Comparison of ENCODE assay signal across 10 mouse cellular contexts in the genomic region with DNA sequence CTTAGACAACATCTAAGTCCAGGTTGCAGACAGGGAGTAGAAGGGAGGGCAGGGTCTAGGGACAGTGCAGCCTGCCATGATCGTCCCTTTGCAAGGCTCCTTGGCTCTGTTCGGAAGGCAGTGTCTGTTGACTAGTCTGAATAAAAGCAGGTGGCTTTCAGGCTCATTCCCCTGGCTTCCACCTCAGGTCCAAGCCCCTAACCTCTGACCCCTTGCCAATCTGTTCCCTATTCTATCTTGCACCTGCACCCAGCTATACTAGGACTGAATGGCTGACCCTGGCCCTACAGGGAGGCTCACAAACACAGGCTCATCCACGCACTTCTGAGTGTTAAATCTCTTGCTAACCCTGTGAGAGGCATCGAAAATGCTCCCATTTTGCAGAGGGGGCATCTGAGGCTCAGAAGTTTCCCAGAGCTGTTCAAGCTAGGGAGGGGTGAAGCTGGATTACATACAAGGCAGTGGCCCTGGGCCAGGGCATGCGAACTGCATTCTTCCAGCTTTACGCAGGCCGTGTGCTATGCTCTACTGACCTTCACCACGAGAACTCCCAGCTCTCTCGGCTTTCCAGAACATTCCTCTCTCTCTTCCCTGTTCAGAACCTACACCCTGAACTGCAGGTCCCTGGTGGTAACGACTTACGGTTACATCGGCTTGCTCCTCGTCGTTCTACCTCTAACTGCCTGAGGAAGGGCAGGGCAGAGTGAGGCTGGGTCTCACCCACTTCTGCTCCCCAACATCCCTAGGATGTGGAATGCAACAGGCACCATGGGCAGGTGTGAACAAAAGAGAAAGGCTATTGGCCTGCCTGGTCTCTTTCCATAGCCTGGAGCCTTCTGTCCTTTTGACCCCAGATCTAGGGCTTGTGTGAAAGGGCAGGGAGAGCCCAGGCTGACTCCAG. TPM values are rescaled to one million over a fixed set of nuclear protein-coding genes. Genes with fewer than 3 reads are reported as not detected.
DNase-seq lines count a peak whose midpoint lies in the region; ATAC-seq and TF ChIP-seq lines count a peak whose summit lies in the region.
"Had no signal": no experiment of that assay in that cellular context is flagged by ENCODE, and none has a peak within 500 bp of the region (broad histone marks: within the 10 kb centered on the region; RNA-seq: fewer than 3 reads in every experiment).

No protein-coding gene starts in this region.

- no peaks in the 10 kb centered on the region for H3K27me3 ChIP-seq in midbrain, embryonic 13.5 days
- H3K27me3 ChIP-seq in midbrain, postnatal 0 days (ENCODE audit: insufficient read depth, low read length), result no peaks in the 10 kb centered on the region
- H3K27me3 ChIP-seq in intestine, embryonic 14.5 days (replicated peaks; ENCODE audit: control insufficient read depth, insufficient read depth, low read length), result no peaks in the 10 kb centered on the region
- H3K27me3 ChIP-seq in stomach, embryonic 14.5 days (ENCODE audit: control insufficient read depth, insufficient read depth, low read length), result no peaks in the 10 kb centered on the region

- 85% methylated on average over 14 of the region's 14 CpGs for WGBS in midbrain, embryonic 13.5 days
- WGBS in midbrain, postnatal 0 days, result 75% methylated on average over 14 of the region's 14 CpGs
- 75% methylated on average over 14 of the region's 14 CpGs for WGBS in intestine, embryonic 14.5 days
- WGBS in stomach, embryonic 14.5 days, result 75% methylated on average over 14 of the region's 14 CpGs

- no peak overlapping the region for H3K4me2 ChIP-seq in midbrain, embryonic 13.5 days (replicated peaks)
- H3K4me2 ChIP-seq in midbrain, postnatal 0 days (ENCODE audit: low read depth, low read length, poor library complexity, severe bottlenecking), result no peak overlapping the region
- no peak overlapping the region for H3K4me2 ChIP-seq in intestine, embryonic 14.5 days (ENCODE audit: low read length)
- no peak overlapping the region for H3K4me2 ChIP-seq in stomach, embryonic 14.5 days (replicated peaks; ENCODE audit: low read depth, low read length)

- no peak for ATAC-seq in midbrain, embryonic 13.5 days
- ATAC-seq in midbrain, postnatal 0 days (ENCODE audit: low FRiP score), result no peak
- no peak for ATAC-seq in intestine, embryonic 14.5 days (replicated peaks; ENCODE audit: low FRiP score, low TSS enrichment, low read depth)
- no peak for ATAC-seq in stomach, embryonic 14.5 days (ENCODE audit: insufficient number of reproducible peaks, insufficient read depth, low FRiP score, low read depth)
- ATAC-seq: inflammation-experienced regulatory T-cells, adult 6 months had no signal

- H3K9me3 ChIP-seq in midbrain, embryonic 13.5 days, result no peaks in the 10 kb centered on the region
- no peaks in the 10 kb centered on the region for H3K9me3 ChIP-seq in midbrain, postnatal 0 days (ENCODE audit: low read length)
- no peaks in the 10 kb centered on the region for H3K9me3 ChIP-seq in intestine, embryonic 14.5 days (ENCODE audit: control insufficient read depth, low read length)
- no peaks in the 10 kb centered on the region for H3K9me3 ChIP-seq in stomach, embryonic 14.5 days (ENCODE audit: control insufficient read depth, low read depth, low read length)

- H3K4me1 ChIP-seq in midbrain, embryonic 13.5 days (replicated peaks), result peaks cover 81% of the 10 kb centered on the region
- peaks cover 22% of the 10 kb centered on the region for H3K4me1 ChIP-seq in midbrain, postnatal 0 days (ENCODE audit: insufficient read depth, low read length)
- peaks cover 49% of the 10 kb centered on the region for H3K4me1 ChIP-seq in intestine, embryonic 14.5 days (replicated peaks; ENCODE audit: control insufficient read depth, insufficient read depth, low read length)
- peaks cover 42% of the 10 kb centered on the region for H3K4me1 ChIP-seq in stomach, embryonic 14.5 days (ENCODE audit: control insufficient read depth, insufficient read depth, low read length)

- peaks cover 14% of the 10 kb centered on the region for H3K36me3 ChIP-seq in midbrain, embryonic 13.5 days
- 0 out of 2 replicates have a peak, but pooled peaks cover 5% of the 10 kb centered on the region for H3K36me3 ChIP-seq in midbrain, postnatal 0 days (ENCODE audit: insufficient read depth, low read length)
- H3K36me3 ChIP-seq in intestine, embryonic 14.5 days (ENCODE audit: control insufficient read depth, insufficient read depth, low read length), result peaks cover 1% of the 10 kb centered on the region; the same call in 1 of the 2 replicates
- no peaks in the 10 kb centered on the region for H3K36me3 ChIP-seq in stomach, embryonic 14.5 days (ENCODE audit: control insufficient read depth, insufficient read depth, low read length)

- H3K27ac ChIP-seq in midbrain, embryonic 13.5 days, result peak overlapping the region; percentile 12; the same call in 1 of the 2 replicates
- H3K27ac ChIP-seq in midbrain, postnatal 0 days (ENCODE audit: low read depth, low read length), result no peak overlapping the region
- H3K27ac ChIP-seq in intestine, embryonic 14.5 days (ENCODE audit: low read depth), result peak overlapping the region; percentile 51; the same call in 1 of the 2 replicates
- 0 out of 2 replicates have a peak overlapping the region, but pooled peaks have one; percentile 27 for H3K27ac ChIP-seq in stomach, embryonic 14.5 days (ENCODE audit: low read length)

- no peak for TF ChIP-seq CTCF in midbrain, postnatal 0 days (IDR thresholded peaks at IDR 0.05)

- peak overlapping the region; percentile 23; the same call in 1 of the 2 replicates for H3K9ac ChIP-seq in midbrain, embryonic 13.5 days (replicated peaks)
- no peak overlapping the region for H3K9ac ChIP-seq in midbrain, postnatal 0 days (replicated peaks; ENCODE audit: low read length, poor library complexity, severe bottlenecking)
- H3K9ac ChIP-seq in intestine, embryonic 14.5 days (ENCODE audit: low read length), result 0 out of 2 replicates have a peak overlapping the region, but pooled peaks have one; percentile 5
- H3K9ac ChIP-seq in stomach, embryonic 14.5 days (replicated peaks; ENCODE audit: low read depth, low read length), result 0 out of 2 replicates have a peak overlapping the region, but pooled peaks have one; percentile 6

- peak; percentile 34 for DNase-seq in cerebellum, adult 11 months
- no peak for DNase-seq in cerebellum, postnatal 36 days
- no peak for DNase-seq in midbrain, postnatal 0 days (ENCODE audit: low spot score)
- no peak for DNase-seq in intestine, embryonic 14.5 days (ENCODE audit: low spot score)
- no peak for DNase-seq in urinary bladder, postnatal 10 days (ENCODE audit: low spot score)
- DNase-seq in layer of hippocampus, adult 9-10 months (ENCODE audit: low spot score), result no peak

- no peak overlapping the region for H3K4me3 ChIP-seq in midbrain, embryonic 13.5 days (replicated peaks)
- no peak overlapping the region for H3K4me3 ChIP-seq in midbrain, postnatal 0 days (ENCODE audit: low read depth, low read length)
- H3K4me3 ChIP-seq in intestine, embryonic 14.5 days (ENCODE audit: low read depth, low read length), result no peak overlapping the region
- H3K4me3 ChIP-seq in stomach, embryonic 14.5 days (ENCODE audit: low read depth, low read length), result no peak overlapping the region

RNA-seq across cellular contexts. Expression of a gene that starts 13.8 kb away (rescaled TPM):
- 6.2 and 6.4 TPM in 2 replicates for polyA plus RNA-seq in midbrain, embryonic 13.5 days (2015; fragmentation: Nextera tagmentation; extraction: Ambion mirVana)
- total RNA-seq in midbrain, postnatal 0 days (2014; rRNA removed), result 122 and 132 TPM in 2 replicates
- polyA plus RNA-seq in midbrain, postnatal 0 days (2015; fragmentation: Nextera tagmentation; extraction: Ambion mirVana), result 2.8 and 3.9 TPM in 2 replicates
- polyA plus RNA-seq in intestine, embryonic 14.5 days (2014; fragmentation: Nextera tagmentation; extraction: Ambion mirVana), result 4.7 and 6.1 TPM in 2 replicates
- polyA plus RNA-seq in stomach, embryonic 14.5 days (2014; fragmentation: Nextera tagmentation; extraction: Ambion mirVana), result 7.3 and 8.1 TPM in 2 replicates

RNA-seq across cellular contexts. Expression of a gene that starts 21.6 kb away (rescaled TPM):
- not detected in 2 replicates for polyA plus RNA-seq in midbrain, embryonic 13.5 days (2015; fragmentation: Nextera tagmentation; extraction: Ambion mirVana)
- total RNA-seq in midbrain, postnatal 0 days (2014; rRNA removed), result not detected in 2 replicates
- not detected in 2 replicates for polyA plus RNA-seq in midbrain, postnatal 0 days (2015; fragmentation: Nextera tagmentation; extraction: Ambion mirVana)
- polyA plus RNA-seq in intestine, embryonic 14.5 days (2014; fragmentation: Nextera tagmentation; extraction: Ambion mirVana), result not detected in 2 replicates
- not detected in 2 replicates for polyA plus RNA-seq in stomach, embryonic 14.5 days (2014; fragmentation: Nextera tagmentation; extraction: Ambion mirVana)
- polyA plus RNA-seq: brain, embryonic 14.5 days; inflammation-experienced regulatory T-cells, adult 6 months had no signal

RNA-seq across cellular contexts. Expression of a gene that starts 58.3 kb away (rescaled TPM):
- polyA plus RNA-seq in midbrain, embryonic 13.5 days (2015; fragmentation: Nextera tagmentation; extraction: Ambion mirVana), result 18.0 and 18.7 TPM in 2 replicates
- 5.3 and 8.8 TPM in 2 replicates for total RNA-seq in midbrain, postnatal 0 days (2014; rRNA removed)
- polyA plus RNA-seq in midbrain, postnatal 0 days (2015; fragmentation: Nextera tagmentation; extraction: Ambion mirVana), result 7.2 and 7.8 TPM in 2 replicates
- 31.6 and 36.4 TPM in 2 replicates for polyA plus RNA-seq in intestine, embryonic 14.5 days (2014; fragmentation: Nextera tagmentation; extraction: Ambion mirVana)
- polyA plus RNA-seq in stomach, embryonic 14.5 days (2014; fragmentation: Nextera tagmentation; extraction: Ambion mirVana), result 36.4 and 38.7 TPM in 2 replicates
